Mouse (Mus musculus) heart, adult 8-10 months (tissue): ENCODE measurements around the gene Pcnx2. TPM values are rescaled to one million over a fixed set of nuclear protein-coding genes. Genes with fewer than 3 reads are reported as not detected.

ENCODE experiments used
- DNase-seq: peaks from one replicate; pipeline ENCODE4 v3.0.0; 2022; ENCODE audit warnings: low spot score
- total RNA-seq, 4 experiments: library from RNA; stranded (reverse); gene quantifications; 2 replicates each; pipeline ENCODE4 v1.2.4; 2022

The Pcnx2 gene
- under 1 TPM; 0.49 to 0.90 (median 0.64) TPM for total RNA-seq

DNA sequence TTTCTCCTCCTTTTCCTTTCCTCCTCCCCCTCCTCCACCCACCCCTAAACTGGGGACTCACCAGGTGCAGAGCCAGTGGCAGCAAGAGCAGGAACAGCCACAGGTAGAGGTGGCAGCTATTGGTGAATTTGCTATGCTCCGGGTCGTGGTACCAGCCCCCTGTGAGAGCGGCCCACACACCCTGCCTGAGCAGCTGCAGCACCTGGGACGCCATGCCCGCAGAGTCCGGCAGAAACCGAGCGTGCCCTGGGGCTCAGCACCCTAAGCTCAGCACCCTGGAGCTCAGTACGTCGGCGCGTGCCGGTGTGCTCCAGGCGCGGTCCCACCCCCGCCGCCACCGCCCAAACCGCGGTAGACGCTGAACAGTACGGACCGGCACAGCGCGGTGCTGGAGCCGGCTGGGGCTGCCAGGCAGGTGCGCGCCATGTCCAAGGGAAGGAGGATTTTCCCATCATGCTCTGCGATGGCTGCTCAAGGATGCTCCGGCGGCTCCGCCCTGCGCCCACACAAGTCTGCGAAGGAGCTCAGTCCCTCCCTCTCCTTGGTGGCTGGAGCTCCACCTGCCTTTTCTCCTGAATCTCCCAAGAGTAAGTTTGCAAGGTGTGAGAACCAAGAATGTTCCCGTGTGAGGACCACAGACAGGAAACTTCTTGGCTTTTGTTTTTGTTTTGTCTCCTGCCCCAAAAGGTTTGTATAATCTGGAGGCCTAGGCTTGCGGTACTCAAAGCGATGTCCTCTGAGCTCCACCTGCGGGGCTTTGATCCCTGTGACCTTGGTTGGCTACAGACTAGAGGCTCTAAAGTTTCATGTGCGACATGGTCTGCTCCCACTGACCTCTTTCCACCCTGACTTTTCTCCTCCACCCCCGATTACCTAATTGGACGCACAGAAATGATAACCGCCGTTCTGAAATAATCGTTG lies at the start of gene Pcnx2:
Gene Pcnx2, minus strand, starts transcription at position 450 of the 921 bp plus-strand sequence.
- DNase-seq, result no peak

DNA sequence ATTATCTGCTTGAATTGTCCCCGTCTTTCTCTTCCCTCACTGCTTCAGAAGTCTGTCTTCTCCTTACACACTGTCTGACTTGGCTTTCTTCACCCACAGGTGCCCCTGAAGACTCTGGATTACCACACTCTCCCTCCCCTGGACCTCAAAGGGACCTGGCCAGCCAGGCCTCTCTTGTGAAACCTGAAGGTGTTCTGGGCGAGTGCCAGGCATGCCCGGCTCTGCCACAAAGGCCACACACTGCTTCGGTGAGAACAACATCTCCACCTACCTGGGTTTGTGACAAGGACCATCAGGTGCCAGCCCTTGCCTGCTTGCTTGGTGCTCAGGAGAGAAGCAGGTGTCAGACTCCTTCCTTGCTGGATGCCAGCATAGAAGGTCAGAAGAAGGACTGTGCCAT lies 46.4 kb upstream of the Pcnx2 start:
- DNase-seq, result no peak

DNA sequence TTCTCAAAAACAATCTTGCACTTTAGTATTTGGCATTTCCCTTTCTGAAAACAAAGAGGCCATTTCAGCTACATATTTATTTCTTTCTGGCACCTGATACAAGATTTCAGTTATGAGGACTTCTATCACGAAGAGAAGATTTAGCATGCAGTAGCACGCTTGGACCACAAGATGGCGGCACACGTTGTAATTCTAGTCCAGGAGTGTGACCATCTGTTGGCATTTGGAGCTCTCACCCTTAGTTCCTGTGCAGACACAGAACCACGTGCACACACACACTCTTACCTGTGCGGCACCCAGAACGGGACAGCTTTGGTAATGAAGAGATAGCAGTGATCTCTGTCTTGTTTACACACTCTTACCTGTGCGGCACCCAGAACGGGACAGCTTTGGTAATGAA lies 37.5 kb upstream of the Pcnx2 start:
- peak; percentile 7 for DNase-seq

DNA sequence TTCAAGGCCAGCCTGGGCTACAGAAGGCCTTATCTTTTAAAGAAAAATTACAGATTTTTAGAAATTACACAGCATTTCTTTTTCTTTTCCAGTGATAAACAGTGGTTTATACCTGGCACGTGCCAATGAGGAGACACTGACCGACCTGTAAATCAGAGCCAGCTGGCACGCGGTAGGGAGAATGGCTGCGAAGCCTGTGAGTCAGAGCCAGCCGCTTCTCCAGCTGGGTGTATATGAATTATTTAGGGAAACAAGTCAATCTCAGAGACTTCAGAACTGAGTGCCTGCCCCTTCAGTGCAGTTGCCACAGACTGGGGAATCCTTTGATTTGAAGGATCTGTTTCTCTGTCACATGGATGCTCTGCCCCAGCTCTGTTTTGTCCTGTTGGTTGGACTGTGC lies 33.7 kb upstream of the Pcnx2 start:
- no peak for DNase-seq

DNA sequence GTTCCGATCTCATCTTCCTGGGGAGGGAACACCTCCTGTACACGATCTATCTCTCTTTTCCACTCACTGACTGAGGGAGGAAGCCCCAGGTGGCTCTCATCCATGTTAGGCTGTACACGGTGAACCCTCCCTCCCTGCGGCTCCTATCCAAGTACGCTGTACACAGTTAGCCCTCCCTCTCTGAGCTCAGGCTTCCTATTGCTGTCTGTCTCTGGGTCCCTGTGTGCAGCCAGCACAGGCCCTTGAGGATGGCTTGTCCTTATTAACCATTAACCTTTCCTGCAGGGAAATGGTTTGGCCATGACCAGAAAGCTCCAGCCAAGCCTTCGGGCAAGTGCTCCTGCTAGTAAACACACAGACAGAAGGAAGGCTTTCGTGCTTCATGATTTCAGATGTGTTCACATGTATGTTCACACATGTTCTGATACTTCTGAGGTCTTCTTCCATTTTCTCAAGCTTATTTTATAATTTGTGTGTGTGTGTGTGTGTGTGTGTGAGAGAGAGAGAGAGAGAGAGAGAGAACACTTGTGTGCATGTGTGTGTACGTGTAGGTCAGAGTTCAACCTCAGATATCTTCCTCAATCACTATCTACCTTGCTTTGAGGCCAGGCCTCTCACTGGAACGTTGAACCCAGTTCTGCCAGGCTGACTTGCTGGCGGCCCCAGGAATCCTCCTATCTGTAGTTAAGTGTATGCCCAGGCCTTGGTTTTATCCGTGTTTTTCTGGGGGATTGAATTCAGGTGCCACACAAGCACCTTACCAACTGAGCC lies 32.3 kb upstream of the Pcnx2 start:
- DNase-seq, result no peak

DNA sequence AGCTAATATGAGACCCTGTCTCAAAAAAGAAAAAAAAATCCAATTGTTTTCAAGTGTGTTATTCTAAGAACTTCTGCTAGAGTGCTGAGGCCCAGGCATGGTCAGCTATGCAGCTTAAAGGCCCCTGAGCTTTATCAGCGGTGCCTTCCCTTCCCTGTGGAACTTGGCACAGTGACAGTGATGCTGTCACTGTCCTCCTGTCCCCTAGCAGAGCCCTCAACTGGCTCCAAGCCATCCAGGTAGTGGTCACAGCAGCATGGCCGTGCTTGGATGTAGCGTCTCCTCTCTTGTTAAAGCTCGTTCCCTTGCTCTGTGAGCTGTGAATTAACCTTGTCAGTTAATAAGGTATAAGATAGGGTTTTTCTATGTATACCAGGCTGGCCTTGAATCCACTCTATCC lies 28.5 kb upstream of the Pcnx2 start:
- DNase-seq, result no peak

DNA sequence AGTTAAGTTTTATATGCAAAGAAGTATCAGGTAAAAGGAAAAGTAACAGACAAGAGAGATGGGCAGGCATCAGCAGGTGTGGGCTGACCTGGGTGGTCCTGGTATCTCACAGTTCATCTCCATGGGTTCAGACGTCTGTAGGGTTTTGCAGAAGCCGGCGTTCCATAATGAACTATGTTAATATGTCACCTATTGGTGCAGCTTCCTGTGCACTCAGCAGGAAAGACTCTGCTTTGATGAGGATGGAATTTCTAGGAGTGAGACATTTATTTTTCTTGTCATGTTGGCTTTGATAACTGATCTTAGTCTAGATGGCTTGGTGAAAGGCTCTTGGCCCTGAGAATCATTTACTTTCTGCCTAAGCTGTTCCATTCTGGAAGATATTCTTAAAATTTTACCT lies 24.2 kb upstream of the Pcnx2 start:
- DNase-seq, result no peak

DNA sequence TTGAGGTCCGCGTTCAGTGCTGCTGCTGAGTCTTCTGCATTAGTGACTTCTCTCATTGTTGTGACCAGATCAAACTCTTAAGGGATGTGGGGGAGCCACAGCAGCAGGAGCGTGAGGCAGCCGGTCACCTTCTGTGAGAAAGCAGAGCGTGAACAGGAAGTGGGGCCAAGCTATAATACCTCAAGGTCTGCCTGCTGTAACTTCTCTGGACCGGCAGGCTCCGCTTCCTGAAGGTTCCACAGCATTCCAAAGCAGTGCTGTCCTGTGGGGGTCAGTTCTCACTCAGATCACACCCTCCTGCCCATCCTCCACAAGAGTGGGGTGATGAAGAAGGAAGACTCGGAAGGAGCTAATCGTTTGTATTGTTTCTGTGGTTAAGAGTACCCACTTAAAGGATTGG lies 22.6 kb upstream of the Pcnx2 start:
- DNase-seq, result no peak

DNA sequence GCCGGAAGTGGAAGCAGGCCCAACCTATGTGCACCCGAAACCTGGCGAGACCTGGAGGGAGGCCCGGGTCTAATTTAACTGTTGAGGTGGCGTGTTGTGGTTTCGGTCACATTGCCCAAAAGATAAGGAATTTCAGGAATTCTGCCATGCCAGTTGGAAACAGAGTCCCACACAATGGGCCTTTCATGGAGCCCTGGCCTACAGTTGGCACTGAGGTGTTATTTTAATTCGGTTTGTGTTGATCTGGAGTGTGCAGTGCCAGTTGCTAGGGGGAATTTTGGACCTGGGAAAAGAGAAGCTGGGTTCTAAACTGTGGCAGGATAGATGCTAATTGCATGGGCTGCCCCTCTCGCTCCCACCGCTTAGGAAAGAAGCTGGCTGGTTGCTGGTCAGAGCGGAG lies 22.2 kb upstream of the Pcnx2 start:
- no peak for DNase-seq

DNA sequence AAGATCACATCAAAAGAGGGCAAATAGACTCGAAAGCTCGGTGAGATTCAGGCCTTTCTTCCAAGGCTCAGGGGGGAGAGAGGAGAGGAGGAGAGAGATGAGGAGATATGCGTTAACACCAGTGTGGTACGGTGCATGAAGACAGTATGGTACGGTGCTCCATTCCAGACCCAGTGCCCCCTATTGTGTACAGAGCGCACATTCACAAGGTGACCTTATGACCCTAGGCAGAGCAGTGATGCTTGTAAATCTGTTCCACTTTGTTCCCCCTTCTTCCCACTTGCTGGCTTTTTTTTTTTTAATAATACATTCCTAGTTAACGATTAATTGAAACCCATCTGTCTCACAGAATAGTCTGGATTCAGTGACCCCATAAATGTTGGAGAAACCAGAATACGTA lies 21.4 kb upstream of the Pcnx2 start:
- DNase-seq, result no peak

DNA sequence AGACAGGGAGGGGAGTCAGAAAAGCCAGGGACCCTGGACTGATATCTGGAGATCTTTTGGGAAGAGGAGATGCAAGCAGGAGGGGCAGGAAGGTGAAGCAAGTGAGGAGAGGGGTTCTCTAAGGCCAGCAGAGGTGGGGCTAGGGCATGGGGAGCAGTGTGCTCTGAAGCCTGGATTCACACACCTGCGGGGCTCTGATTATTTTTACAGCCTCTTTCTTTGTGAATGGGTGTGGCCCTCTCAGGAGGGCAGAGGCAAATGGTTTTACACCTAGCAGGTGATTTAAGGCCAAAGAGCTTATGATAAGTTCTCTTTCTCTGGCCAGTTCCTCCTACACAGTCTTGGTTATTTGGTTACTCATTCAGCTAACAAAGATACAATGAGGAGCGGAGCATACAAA lies 20.6 kb upstream of the Pcnx2 start:
- DNase-seq, result no peak

DNA sequence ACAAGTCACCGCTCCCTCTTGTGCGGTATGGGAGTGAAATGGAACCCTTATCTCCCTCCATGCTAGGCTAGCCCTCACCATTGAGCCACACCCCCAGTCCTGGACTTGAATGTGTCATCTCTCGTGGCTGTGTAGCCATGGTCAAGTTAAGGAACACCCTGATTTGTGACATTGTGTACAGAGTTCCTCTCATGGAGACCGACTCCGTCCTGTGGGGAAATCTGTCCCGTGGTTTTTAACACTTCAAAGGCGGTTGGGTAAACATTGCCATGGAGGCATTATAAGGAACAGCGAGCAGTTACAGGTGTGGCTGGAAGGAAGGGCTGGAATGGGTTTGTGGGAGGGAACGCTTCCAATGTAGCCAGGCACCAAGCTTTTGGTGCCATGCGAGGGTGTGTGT lies 18.9 kb upstream of the Pcnx2 start:
- DNase-seq, result no peak

DNA sequence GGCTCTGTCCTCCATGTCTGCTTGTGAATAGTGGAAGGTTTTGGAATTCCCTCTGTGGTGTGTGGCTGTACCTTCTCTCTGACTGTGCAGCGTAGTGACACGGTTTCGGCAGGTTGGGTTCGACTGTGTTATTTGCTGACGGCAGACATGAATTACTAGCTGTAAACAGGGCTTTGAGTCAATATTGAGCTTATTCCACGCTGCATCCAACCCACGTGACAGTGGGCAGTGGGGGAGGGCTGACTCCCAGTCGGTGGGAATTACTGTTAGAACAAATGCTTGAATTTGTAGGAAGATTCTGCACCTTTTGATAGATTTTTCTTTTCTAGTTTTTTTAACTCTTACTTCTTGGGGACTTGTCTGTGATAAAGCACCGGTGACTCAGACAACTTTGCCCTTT lies 16.3 kb upstream of the Pcnx2 start:
- DNase-seq, result no peak

DNA sequence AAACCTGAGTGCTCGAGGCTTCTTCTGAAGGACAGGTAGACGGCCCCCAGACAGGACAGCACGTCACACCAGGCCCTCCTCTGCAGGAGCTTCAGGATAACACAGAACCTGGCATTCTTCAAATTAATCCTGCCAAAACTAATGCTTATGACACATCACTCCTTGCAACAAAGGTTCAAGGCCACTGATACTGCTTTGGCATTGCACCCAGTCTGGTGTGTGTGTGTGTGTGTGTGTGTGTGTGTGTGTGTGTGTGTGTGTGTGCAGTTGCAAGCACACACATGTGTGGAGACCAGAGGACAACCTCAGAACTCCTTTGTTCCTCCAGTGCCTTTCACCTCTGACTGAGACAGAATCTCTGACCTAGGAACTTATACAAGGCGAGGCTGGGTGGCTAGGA lies 15.1 kb upstream of the Pcnx2 start:
- DNase-seq, result no peak

DNA sequence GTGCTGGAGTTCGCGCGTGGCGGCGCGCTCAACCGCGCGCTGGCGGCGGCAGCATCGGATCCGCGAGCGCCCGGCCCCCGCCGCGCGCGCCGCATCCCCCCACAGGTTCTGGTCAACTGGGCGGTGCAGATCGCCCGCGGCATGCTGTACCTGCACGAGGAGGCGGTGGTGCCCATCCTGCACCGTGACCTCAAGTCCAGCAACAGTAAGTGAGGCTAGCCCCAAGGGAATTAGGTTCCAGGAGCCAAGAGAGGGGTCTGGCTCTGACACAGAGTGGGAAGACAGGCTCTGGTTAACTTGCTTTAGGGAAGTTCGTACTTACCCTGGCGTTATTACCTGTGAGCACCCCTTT lies 13.1 kb upstream of the Pcnx2 start:
- DNase-seq, result no peak

DNA sequence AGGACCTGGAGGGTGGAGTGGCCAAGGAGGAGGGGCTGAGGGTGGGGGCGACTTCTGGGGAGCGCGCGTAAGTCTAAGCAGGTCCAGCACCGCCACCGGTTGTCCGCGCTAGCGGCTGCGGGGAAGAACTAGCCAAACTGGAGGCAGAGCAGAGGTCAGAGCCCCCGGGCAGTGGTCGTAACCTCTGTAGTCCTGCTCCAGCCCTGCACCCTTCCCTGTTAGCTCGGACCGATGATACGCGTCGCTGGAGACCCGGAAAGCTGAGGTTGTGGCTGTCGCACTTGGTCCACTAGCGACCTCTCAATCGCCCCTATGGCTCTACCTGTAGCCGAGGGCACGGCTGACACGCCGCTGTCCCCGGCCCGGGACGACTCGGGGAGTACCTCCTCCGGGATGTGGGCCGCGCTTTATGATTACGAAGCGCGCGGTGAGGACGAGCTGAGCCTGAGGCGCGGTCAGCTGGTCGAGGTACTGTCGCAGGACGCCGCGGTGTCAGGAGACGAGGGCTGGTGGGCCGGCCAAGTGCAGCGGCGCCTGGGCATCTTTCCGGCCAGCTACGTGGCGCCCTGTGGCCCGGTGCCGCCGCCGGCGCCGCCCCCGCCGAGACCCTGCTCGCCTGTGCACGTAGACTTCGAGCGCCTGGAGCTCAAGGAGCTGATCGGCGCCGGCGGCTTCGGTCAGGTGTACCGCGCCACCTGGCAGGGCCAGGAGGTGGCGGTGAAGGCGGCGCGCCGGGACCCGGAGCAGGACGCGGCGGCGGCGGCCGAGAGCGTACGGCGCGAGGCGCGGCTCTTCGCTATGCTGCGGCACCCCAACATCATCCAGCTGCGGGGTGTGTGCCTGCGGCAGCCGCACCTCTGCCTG lies 12.5 kb upstream of the Pcnx2 start, which contains the start of gene Map3k21:
Gene Map3k21, plus strand, starts transcription at position 86 of the 864 bp plus-strand sequence.
- DNase-seq, result peak; percentile 2

DNA sequence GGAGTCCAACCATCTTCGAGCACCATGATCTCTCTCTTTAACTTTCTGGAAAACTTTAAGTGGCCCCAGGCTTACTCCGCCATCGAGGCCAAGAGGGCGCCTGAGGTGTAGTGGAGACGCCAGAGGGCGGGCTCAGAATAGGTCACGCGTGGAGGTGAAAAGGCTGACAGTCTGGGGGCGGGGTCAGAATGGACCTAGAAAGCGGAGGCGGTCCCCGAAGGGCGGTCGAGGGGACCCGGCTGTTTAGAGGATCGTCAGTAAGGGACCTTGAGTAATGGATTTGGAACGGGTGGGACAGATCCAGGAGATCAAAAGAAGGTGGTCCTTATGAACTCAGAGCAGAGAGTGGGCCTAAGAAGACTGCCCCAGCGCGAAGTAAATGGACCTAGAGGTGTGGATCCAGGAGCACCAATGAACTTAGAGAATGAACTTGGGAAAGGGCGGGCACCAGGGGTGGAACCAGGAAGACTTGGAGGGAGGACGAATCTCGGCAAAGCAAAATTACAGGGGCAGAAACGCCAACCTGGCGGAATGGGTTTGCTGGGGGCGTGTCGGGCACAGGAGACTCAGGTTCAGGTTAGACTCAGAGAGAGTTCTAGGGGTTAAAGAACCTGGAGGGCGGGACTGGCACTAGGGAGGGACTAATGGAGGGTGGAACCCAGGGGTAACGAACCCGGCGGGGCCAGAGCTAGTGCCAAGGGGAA lies 11.7 kb upstream of the Pcnx2 start:
- DNase-seq, result peak; percentile 9

DNA sequence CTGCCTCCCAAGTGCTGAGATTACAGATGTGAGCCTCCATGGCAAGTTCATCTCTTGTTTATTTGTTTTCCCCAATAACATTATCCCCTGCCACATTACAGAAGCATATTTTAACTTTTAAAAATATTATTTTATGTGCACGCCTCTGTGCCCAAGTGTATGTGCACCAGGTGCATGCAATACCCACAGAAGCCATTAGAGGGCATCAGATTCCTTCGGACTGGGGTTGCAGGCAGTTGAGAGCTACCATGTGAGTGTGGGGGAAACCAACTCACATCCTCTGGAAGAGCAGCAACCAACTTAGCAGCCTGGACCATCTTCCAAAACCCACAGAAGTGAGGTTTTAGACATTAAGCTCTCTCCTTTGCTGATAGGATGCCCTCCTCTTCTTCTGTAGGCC lies 9.2 kb upstream of the Pcnx2 start:
- DNase-seq, result no peak

DNA sequence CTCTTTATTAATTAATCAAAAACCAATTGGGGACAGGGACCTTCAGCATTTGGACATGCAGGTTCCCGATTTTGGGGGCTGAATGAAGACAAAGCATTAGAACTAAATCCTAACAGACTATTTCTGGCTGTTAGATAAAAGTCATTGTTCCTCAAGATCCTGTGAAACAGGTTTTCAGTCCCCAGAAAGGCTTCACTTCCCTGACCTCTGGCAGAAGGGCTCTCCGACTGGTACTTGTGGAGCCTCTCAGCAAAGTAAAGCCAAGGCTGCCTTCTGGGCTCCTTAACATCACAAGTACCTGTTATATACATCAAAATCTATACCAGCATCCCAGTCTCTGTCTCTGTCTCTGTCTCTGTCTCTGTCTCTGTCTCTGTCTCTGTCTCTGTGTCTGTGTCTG lies 7.2 kb upstream of the Pcnx2 start:
- DNase-seq, result no peak

DNA sequence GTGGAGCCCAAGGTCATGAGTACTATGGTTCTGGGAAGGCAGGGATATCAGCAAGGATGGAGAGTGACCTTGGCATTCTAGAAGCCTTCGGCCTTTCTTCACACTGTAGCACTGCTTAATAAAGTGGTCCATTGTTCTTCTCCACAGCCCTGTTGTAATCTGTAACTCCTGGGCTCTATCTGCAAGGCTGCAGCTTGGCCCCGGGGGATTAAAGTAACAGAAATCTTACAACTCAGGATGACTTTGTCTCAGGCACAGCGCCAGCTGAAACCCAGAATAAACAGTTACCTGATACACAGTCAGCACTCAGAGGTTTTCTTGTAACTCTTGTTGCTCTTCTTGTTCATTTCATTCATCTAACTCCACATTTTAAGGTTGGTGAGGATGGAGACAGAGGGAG lies 4.4 kb upstream of the Pcnx2 start:
- DNase-seq, result no peak

DNA sequence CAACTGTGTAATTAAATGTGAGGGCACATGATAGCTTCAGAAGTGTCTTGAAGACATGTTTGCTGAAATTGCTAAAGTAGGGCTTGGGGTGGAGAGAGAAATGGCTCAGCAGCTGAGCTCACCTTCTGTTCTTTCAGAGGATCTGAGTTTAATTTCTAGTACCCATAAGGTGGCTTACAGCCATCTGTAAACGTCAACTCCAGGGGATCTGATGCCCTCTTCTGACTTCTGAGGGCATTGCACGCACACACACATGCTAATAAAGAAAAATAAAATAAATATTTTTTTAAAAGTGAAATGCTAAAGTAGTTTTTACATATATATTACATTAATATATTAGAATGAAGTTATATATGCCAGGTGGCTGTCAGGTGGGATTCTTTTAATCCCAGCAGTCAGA lies 3.0 kb upstream of the Pcnx2 start:
- no peak for DNase-seq
